Mouse (Mus musculus): Measurements from ENCODE around the gene AC134908.4. TPM values are rescaled to one million over a fixed set of nuclear protein-coding genes. Genes with fewer than 3 reads are reported as not detected.
A peak's percentile ranks its signal among the peaks of the same experiment; 100 is the strongest.
"Not testable (repeated sequence)": the region's sequence is repeated elsewhere in the genome, so short reads cannot be mapped to it uniquely, and the experiment has no call there.

Gene AC134908.4
- total RNA-seq, 2 experiments from 2014 or later = 0.86 to 1.2 TPM

DNA sequence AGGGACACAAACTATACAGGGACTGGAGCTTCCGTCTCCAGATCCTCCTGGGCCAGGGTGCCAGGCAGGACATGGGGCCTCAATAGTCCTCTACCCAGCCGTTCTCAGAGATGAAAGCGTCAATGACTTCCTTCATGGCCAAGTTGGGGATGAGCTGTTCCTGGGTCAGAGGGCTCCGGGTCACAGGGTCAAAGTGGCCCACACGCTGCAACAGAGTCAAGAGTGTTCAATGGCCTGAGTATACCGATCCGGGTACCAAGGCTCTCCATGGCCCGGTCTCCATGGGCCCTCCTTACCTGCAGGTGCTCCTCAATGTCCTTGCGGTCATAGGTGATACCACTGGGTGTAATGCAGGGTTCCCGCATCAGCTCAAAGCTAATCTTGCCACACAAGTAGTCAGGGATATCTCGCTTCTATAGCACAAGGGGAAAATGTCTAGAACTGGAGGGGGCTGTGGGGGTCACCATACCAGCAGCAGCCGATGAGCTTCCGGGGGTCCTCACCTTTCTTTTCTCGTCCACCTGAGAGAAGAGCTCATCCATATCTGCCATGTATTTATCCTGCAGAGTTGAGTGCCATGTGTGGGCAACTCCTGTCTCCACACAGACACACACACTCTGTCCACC lies 35.5 kb upstream of the AC134908.4 start:
- DNase-seq = no peak

DNA sequence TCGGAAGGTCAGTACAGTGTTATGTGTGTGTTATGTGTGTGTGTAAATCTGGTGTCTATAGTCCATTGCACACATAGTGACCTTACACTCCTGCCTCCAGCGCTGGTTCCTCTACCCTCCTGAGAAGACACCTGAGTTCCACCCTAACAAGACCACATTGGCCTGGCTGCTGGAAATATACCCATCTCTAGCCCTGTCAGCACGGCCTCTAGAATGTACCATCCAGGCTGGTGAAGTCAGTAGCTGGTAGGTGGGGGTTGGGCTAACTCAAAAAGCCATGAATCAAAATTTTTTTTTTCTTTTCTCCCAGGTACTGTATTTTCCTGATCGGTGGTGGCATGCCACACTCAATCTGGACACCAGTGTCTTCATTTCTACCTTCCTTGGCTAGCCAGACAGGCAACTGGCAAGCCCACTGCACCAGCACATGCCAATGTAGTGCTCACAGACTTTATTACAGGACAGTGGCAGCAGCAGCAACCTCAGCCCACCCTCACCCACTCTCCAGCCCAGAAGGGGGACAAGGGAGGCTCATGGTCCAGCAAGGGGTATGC lies 34.8 kb upstream of the AC134908.4 start:
- no peak for DNase-seq

- no peak for DNase-seq
These were observed 34.1 kb upstream of the AC134908.4 start for GRCm38 (mm10) chr17:25829558-25830017.

DNA sequence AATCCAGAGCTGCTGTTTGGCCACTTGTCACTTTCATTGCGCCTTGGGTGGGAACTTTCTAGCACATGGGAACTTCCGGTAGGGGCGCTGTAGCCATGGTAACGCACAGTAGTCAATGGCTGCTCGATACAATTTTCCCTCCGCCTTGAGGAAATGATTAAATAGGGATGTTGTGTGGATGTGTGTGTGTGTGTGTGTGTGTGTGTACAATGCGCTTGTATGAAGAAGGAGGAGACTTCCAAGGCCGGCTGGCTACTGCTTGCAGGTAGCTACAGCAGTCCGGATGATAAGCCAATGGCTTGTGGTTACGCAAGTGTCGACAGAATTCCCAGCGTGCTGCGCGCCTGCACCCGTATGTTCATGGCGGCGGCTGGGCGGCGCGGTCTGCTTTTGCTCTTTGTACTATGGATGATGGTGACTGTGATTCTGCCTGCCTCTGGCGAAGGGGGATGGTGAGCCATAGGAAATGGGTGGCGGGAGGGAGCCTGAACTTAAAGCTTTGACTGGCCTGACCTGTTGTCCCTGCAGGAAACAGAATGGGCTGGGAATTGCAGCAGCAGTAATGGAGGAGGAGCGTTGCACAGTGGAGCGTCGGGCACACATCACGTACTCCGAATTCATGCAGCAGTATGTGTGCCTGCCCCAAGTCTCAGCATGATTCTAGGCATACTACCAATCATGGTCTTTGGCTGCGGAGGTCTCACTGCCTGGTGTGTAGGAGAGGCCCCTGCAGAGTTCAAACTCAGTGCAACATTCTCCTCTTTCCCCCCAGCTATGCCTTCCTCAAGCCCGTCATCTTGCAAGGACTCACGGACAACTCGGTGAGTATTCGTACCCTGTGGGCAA lies 33.5 kb upstream of the AC134908.4 start, which contains the start of gene Jmjd8:
Gene Jmjd8, plus strand, starts transcription at position 156 of the 846 bp plus-strand sequence.
- peak; percentile 78 for DNase-seq

GRCm38 (mm10) chr17:25828223-25828594 lies 32.8 kb upstream of the AC134908.4 start:
- DNase-seq = no peak

DNA sequence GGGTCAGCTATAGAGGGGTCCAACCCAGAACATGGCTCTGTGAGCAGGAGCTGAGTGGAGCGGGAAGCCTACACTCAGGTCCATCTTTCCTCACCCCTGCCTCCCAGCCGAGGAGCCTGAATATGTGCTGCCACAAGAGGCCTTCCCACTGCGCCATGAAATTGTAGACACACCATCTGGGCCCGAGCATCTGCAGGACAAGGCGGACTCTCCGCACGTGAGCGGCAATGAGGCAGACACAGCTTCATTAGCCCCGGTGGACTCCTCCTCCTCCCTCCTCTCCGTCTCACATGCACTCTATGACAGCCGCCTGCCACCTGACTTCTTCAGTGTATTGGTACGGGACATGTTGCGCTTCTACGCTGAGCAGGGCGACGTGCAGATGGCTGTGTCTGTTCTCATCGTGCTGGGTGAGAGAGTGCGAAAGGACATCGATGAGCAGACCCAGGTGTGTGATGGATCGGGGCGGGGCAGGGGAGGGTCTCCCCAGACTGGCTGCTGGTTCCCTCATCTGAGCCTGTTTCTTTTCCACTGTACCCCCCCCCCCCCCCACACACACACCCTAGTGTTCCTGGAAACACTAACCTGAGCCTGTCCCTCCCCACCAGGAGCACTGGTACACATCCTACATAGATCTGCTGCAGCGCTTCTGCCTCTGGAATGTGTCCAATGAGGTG lies 32.2 kb upstream of the AC134908.4 start:
- no peak for DNase-seq

DNA sequence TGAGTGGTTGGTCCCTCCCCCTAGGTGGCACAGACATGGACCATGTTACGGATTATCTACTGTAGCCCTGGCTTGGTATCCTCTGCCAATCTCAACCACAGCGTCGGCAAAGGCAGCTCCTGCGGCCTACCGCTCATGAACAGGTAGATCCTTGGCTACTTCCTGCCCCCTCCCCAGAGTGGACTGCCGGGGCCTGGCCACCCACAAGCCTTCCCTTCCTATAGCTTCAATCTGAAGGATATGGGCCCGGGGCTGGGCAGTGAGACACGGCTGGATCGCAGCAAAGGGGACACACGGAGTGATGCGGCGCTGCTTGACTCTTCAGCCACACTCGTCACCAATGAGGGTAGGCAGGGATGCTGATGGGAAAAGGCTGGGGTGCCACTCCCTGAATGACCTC lies 31.6 kb upstream of the AC134908.4 start:
- DNase-seq = no peak

DNA sequence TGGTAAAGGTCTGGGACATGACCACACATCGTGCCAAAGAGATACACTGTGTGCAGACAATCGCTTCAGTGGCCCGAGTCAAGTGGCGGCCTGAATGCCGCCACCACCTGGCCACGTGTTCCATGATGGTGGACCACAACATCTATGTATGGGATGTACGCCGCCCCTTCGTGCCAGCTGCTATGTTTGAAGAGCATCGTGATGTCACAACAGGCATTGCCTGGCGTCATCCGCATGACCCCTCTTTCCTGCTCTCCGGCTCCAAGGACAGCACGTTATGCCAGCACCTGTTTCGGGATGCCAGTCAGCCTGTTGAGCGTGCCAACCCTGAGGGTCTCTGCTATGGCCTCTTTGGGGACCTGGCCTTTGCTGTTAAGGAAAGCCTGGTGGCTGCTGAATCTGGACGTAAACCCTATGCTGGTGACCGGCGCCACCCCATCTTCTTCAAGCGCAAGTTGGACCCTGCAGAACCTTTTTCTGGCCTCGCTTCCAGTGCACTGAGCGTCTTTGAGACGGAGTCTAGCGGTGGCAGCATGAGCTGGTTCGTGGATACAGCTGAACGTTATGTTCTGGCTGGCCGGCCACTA lies 30.6 kb upstream of the AC134908.4 start:
- no peak for DNase-seq

DNA sequence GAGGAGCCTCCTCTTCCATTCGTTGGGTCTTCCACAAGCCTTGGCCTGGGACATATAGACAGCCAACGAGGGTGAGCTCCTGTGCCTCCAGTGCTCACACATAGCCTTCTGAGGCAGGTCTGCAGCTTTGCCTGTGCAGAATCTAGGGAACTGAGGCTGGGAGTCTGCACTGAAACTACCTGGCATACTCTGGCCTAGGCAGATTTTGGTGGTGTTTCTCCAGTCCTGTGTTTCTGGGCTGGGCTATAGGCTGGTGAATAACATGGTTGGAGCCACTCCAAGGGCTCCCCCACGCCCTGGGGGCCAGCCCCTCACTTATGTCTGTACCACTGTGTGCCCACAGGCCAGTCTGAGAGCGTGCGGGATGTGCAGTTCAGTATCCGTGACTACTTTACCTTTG lies 29.9 kb upstream of the AC134908.4 start:
- no peak for DNase-seq

DNA sequence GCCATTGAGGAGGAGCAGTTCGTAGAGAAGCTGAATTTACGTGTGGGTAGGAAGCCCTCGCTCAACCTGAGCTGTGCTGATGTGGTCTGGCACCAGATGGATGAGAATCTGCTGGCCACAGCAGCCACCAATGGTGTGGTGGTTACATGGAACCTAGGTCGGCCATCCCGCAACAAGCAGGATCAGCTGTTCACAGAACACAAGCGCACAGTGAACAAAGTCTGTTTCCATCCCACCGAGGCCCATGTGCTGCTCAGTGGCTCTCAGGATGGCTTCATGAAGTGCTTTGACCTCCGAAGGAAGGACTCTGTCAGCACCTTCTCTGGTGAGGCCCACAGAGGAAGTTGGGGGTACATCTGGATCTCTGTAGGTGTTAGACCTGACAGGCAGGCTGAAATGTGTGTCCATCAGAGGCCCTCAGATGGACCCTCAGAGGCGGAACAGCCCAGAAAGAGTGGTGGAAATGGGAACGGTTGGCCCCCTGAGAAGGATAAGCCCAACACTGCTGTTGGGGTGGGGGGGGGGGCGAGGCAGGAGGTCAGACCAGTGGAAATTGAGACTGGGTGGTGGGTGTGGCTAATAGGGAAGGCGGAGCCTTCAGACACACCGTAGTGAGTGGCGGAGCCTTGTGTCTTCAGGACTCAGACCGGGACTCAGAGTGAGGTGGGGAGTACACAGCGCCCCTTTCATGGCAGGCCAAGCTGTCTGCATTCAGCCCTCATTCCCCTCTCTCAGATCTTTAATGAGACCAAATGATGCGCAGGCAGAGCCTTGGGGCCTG lies 29.1 kb upstream of the AC134908.4 start:
- DNase-seq = no peak

DNA sequence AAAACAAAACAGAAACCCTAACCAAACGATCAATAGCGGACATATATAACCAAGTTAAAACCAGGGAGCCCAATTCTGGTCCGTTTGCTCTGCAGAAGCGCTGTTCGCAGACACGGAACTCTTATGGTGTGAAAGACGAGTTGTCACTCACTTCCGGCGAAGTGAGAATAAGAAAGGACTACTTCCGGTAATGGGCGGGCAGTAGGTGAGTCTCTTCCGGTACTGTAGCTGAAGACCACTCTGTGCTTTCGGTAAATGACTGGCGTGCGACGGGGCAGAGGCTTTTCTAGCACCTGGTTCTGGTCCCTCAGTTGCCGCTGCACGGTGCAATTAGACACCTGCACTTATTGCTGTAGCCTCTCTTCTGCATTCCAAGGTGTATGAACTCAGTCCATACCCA lies 28.0 kb upstream of the AC134908.4 start, which contains the start of gene Wdr24:
Gene Wdr24, plus strand, starts transcription at position 176 of the 400 bp plus-strand sequence.
- peak; percentile 82 for DNase-seq

DNA sequence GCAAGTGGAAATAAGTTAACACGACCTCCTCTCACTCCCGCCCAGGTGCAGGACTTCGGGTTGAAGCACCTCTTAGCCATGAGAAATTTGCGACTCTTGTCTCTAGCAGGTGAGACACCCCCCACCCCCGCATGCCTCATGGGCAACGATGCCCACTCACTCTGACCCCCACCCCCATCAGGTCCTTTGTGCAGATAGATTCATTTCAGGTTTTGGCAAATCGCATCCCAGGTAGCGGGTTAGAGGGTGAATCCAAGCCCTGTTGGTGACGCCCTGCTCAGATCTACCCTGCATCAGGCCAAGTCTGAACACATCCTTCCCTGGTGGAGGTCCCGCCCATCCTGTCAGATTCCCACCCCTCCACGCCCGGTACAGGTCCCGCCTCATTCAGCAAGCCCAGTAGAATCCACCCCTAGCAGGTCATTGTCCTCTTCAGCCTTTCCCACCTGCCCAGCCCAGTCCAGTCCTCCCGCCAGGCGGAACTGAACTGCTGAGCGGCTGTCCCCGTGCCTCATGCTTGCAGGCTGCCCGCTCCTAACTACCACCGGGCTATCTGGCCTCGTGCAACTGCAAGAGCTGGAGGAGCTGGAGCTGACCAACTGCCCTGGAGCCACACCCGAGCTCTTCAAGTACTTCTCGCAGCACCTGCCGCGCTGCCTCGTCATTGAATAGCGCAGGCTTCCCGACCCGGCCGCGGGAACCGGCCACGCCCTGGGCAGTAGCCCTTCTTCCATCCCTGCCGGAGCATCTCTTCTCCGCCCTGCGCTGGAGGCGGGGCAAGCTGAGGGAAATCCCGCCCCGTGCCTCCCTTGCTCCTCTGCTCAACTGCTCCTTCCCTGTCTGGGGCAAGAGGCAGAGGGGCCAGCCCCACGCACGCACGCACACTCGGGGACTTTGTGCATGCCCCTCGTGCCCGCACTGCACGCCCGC lies 23.7 kb upstream of the AC134908.4 start:
- no peak for DNase-seq

DNA sequence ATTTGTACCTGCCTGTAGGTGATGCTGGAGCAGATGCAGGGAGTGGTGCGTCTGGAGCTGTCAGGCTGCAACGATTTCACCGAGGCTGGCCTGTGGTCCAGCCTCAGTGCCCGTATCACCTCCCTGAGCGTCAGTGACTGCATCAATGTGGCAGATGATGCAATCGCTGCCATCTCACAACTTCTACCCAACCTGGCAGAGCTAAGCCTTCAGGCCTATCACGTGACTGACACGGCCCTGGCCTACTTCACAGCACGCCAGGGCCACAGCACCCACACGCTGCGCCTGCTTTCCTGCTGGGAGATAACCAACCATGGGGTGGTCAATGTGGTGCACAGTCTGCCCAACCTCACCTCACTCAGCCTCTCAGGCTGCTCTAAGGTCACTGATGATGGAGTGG lies 22.2 kb upstream of the AC134908.4 start:
- no peak for DNase-seq

DNA sequence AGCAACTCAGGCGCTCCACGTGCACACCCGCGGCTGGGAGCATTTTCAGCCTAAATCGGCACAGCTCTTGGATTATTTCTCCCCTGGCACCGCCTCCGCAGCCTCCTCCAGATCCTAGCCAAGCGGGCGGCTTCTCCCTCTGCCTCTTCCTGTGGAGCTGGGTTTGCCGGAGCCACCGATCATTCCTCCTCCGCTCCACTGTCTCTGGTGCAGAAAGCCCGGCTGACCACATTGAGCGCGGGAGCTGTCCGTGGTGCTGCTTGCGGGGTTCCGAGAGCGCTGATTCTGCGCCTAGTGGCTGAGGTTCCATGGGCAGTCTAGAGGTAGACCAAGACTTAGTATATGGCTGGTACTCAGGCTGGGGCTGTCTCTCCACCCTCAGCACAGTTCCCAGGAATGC lies 18.0 kb upstream of the AC134908.4 start:
- DNase-seq = peak; percentile 95

GRCm38 (mm10) chr17:25810890-25811289 lies 15.4 kb upstream of the AC134908.4 start:
- no peak for DNase-seq

DNA sequence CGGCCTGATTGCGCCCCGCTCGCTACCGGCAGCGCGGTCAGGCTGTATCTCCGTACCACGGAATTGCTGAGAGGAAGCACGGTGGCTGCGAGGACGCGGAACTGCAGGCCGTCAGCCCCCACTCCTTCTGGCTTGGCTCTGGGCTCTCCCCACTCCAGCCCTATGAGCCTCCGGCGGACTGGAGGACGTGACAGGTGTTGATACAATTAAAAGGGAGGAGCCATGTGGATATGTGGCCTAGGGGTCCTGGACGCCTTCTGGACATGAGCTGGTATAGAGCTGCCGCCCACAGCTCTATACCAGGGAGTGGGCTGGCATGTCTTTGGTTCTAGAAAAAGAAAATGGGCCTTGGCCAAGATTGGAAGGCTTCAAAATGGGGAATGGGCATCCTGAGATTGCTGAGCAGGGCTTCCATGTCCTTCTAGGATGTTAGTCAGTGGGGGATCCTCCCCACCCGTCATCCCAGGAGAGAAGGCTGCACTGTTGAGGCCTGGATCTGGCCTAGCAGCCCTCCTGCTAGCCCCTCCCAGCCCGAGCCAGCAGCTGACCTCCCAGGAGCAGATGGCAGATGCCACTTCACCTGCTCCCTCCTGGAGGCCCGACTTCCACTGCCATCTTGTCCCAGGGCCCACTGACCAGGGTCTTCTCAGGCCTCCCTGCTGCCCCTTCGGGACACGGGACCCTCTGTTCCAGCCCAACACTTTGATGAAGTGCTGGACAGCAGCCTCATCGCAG lies 14.3 kb upstream of the AC134908.4 start:
- DNase-seq = no peak

- DNase-seq = peak; percentile 69
These were observed 13.5 kb upstream of the AC134908.4 start, which contains the start of gene Fbxl16 for GRCm38 (mm10) chr17:25808789-25809605. Fbxl16 (plus strand) TSS chr17:25809085.

GRCm38 (mm10) chr17:25808028-25808427 lies 12.6 kb upstream of the AC134908.4 start:
- DNase-seq = no peak

DNA sequence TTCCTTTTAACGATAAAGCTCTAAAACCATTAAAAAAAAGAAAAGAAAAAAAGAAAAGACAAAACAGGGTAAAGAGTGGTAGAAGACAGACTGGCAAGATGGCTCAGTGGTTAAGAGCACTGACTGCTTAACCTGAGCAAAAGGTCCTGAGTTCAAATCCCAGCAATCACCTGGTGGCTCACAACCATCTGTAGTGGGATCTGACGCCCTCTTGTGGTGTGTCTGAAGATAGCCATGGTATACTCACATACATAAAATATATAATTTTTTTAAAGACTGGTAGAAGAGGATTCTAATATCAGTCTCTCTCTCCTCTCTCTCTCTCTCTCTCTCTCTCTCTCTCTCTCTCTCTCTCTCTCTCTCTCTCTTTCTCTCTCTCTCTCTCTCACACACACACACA lies 12.0 kb upstream of the AC134908.4 start:
- not testable (repeated sequence) for DNase-seq
